Comparison of ENCODE assay signal across 8 mouse cellular contexts in genomic region chr5:49285455-49286135, GRCm38 (mm10).
DNase-seq lines count a peak whose midpoint lies in the region; ATAC-seq and TF ChIP-seq lines count a peak whose summit lies in the region.

No protein-coding gene starts in this region.

- H3K4me3 ChIP-seq in cerebellum, adult 2 months (replicated peaks; ENCODE audit: insufficient read depth, low read depth, low read length): no peak overlapping the region
- peak overlapping the region; percentile 12 for H3K4me3 ChIP-seq in intestine, embryonic 15.5 days (replicated peaks)
- H3K4me3 ChIP-seq in neural tube, embryonic 12.5 days: no peak overlapping the region

- H3K4me2 ChIP-seq in intestine, embryonic 15.5 days (replicated peaks): peak overlapping the region; percentile 52
- H3K4me2 ChIP-seq in neural tube, embryonic 12.5 days (replicated peaks): peak overlapping the region; percentile 56

- 0 out of 2 replicates have a peak, but pooled peaks have one; percentile 10 for TF ChIP-seq POLR2A in cerebellum, adult 2 months (IDR thresholded peaks at IDR 0.05; ENCODE audit: borderline replicate concordance, insufficient read depth, low read length)

- peak; percentile 61 for ATAC-seq in intestine, embryonic 15.5 days
- ATAC-seq in neural tube, embryonic 12.5 days (ENCODE audit: low FRiP score, low read depth): no peak

- no peak for TF ChIP-seq CTCF in cerebellum, adult 2 months (IDR thresholded peaks at IDR 0.05; ENCODE audit: borderline replicate concordance, insufficient read depth, low read depth, low read length)

- DNase-seq in cerebellum, adult 2 months: peak; percentile 38 to 40
- no peak for DNase-seq in cerebellum, adult 11 months
- DNase-seq in right cerebral cortex, adult 18-20 months: peak; percentile 23
- no peak for DNase-seq in right cerebral cortex, postnatal 10 days (ENCODE audit: low spot score in 2 of 2)
- DNase-seq in T-cell, adult 2 months (ENCODE audit: low spot score): no peak
- DNase-seq in thymus, postnatal 25 days: no peak

- WGBS in cerebellum, adult 2 months: 32% methylated on average over 12 of the region's 12 CpGs
- WGBS in intestine, embryonic 15.5 days: 20% methylated on average over 12 of the region's 12 CpGs
- 22% methylated on average over 12 of the region's 12 CpGs for WGBS in neural tube, embryonic 12.5 days

- H3K36me3 ChIP-seq in intestine, embryonic 15.5 days: no peaks in the 10 kb centered on the region
- H3K36me3 ChIP-seq in neural tube, embryonic 12.5 days: no peaks in the 10 kb centered on the region

- H3K9me3 ChIP-seq in intestine, embryonic 15.5 days: no peaks in the 10 kb centered on the region
- no peaks in the 10 kb centered on the region for H3K9me3 ChIP-seq in neural tube, embryonic 12.5 days

- H3K27ac ChIP-seq in cerebellum, adult 2 months (ENCODE audit: insufficient read depth, low read length): no peak overlapping the region
- H3K27ac ChIP-seq in intestine, embryonic 15.5 days: no peak overlapping the region
- no peak overlapping the region for H3K27ac ChIP-seq in neural tube, embryonic 12.5 days

- H3K27me3 ChIP-seq in cerebellum, adult 2 months (ENCODE audit: control insufficient read depth, insufficient read depth, low read length): no peaks in the 10 kb centered on the region
- no peaks in the 10 kb centered on the region for H3K27me3 ChIP-seq in intestine, embryonic 15.5 days (replicated peaks)
- no peaks in the 10 kb centered on the region for H3K27me3 ChIP-seq in neural tube, embryonic 12.5 days (replicated peaks)

- H3K9ac ChIP-seq in intestine, embryonic 15.5 days: no peak overlapping the region
- H3K9ac ChIP-seq in neural tube, embryonic 12.5 days: no peak overlapping the region

- no peaks in the 10 kb centered on the region for H3K4me1 ChIP-seq in cerebellum, adult 2 months (ENCODE audit: control insufficient read depth, insufficient read depth, low read length)
- 0 out of 2 replicates have a peak, but pooled peaks cover 3% of the 10 kb centered on the region for H3K4me1 ChIP-seq in intestine, embryonic 15.5 days (replicated peaks)
- 0 out of 2 replicates have a peak, but pooled peaks cover 4% of the 10 kb centered on the region for H3K4me1 ChIP-seq in neural tube, embryonic 12.5 days

Comparison
In these comparisons a context has a peak if more than half of its experiments do, and no peak if none do; other contexts are left out.
1. DNase-seq: peak in cerebellum, adult 2 months (2 of 2) and right cerebral cortex, adult 18-20 months (single experiment); none in cerebellum, adult 11 months (single experiment), right cerebral cortex, postnatal 10 days (0 of 2), T-cell, adult 2 months (single experiment) and thymus, postnatal 25 days (single experiment).